Mouse (Mus musculus) adrenal gland, postnatal 4 days (tissue): Measurements from ENCODE around the gene Bahd1. TPM values are rescaled to one million over a fixed set of nuclear protein-coding genes. Genes with fewer than 3 reads are reported as not detected.

Experiments used
- DNase-seq, 2 experiments: peaks; one replicate each; pipeline ENCODE4 v3.0.0; 2021 to 2022; ENCODE audit warnings: low spot score in 2 of 2, mixed read lengths in 2 of 2
- total RNA-seq, 2 experiments: library from RNA; stranded (reverse); gene quantifications; 2 replicates each; pipeline ENCODE4 v1.2.3; 2021

Bahd1 gene
- total RNA-seq, 2 experiments from 2014 or later, result 51.5 to 54.1 TPM

GRCm38 (mm10) chr2:118897808-118898207, 2.4 kb upstream of the Bahd1 start:
- no peak for DNase-seq

- DNase-seq, result no peak
These were observed 1.4 kb upstream of the Bahd1 start for GRCm38 (mm10) chr2:118898771-118899170.

DNA sequence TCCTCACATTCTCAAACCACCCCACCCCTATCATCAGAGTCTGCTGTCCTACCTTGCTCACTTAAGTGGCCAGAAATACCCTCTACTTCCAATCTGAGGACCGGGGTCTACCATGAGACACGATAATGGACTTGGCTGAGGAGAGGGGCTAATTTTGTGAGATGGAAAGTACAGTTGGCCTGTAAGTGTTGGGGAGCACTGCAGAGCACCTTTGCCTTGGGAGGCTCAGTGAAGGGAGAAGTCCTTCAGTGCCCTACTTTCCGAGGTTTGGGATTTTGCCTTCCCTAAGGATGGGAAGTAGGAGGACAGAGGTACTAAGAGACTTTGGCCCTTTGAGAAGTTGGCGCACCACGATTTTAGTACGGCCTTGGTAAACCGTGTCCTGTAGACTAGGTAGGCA, 871 bp upstream of the Bahd1 start:
- no peak for DNase-seq

- DNase-seq, result no peak
These were observed 606 bp downstream of the Bahd1 start for GRCm38 (mm10) chr2:118900826-118901140.

DNA sequence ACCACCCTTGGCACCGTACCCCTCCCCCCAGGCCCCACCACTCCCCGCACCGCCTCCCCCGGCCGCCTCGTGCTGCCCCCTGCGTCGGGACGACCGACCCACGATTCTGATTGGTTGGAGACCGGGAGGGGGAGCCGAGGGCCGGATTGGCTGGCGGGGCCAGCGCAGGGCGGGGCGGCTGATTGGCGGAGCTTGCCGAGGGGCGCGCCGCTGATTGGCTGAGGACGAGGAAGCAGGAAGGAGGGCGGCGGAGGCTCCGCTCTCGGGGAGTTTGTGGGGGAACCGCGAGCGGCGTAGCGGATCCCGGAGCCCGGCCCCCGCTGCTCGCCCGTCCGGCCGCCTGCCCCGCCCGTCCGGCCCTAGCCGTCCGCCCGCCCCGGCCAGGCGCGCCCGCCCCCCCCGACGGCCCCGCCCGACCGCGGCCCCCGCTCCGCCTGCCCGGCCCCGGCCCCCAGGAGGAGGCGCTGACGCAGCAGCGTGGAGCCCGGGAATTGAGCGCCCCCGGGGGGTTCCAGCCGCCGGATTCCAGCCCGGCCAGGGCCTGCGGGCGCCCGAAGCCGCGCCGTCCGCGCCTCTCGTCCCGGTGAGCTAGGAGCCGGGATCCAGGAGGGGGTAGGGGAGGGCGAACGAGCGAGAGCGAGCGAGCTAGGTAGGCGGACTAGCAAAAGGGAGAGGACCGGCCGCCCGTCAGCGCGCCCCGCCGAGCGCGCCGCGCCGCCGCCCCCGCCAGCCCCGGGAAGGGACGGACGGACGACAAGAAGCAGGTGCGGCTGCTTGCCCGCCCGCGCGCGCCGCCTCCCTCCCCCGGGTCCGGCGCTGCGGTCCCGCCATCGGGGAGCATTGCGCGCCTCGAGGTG, 1.2 kb downstream of the Bahd1 start:
- DNase-seq, result peak; percentile 96 to 98

- peak; percentile 45 to 56 for DNase-seq
These were observed 2.2 kb downstream of the Bahd1 start for GRCm38 (mm10) chr2:118902051-118903025.

DNA sequence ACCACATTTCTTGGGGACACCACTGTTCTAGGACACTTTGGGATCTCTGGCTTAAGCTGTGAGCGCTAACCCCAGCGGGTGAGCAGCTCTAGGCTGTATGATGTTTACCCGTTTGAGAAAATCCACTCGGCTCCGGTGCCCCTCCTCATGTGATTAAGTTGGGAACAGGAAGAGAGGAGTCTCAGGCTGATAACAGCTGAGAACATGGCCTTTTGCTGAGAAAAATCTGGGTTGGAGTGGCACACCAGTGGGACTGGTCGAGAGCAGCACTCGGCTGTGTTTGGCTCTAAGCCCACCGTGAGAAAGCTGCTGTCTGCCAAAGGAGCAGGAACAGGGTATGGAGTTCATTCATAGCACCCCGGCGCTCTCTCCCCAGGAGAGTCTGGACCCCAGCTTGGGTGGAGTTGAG, 3.2 kb downstream of the Bahd1 start:
- DNase-seq, result no peak

GRCm38 (mm10) chr2:118905433-118906117, 5.4 kb downstream of the Bahd1 start:
- DNase-seq, result no peak

GRCm38 (mm10) chr2:118906118-118906492, 5.9 kb downstream of the Bahd1 start:
- DNase-seq, result no peak

- DNase-seq, result no peak
These were observed 7.6 kb downstream of the Bahd1 start for GRCm38 (mm10) chr2:118907781-118908180.

GRCm38 (mm10) chr2:118909151-118909550, 9.0 kb downstream of the Bahd1 start:
- no peak for DNase-seq

DNA sequence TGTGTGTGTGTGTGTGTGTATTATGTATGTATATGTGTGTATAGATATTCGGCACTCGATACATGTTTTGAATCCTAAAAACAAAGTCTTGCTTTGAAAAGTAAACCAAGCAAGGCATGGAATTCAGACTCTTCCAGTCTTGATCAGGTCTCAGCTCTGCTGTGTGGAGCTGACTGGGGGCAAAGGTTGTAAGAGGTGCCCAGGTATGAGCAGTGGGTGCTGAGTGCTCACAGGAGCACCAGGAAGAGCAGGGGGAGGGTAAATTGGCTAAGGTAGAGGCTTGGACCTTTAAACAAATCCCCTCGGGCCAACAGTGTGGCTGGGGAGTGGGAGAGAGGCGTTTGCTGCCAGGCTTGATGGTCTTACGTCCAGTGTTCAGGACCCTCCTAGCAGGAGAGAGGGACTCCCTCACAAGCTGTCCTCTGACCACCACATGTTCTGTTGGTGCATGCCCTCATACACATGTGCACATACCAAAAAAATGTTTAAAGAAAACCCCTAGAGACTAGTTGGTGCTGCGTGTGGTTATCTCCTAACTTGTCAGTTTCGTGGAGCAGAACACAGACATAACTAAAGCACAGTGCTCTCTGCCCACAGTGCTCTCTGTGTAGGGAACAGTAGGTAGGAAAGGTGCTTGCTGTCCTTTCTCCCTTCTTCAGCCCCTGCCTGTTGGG, 10.6 kb downstream of the Bahd1 start:
- no peak for DNase-seq

- no peak for DNase-seq
These were observed 12.5 kb downstream of the Bahd1 start for GRCm38 (mm10) chr2:118912706-118913105.

DNA sequence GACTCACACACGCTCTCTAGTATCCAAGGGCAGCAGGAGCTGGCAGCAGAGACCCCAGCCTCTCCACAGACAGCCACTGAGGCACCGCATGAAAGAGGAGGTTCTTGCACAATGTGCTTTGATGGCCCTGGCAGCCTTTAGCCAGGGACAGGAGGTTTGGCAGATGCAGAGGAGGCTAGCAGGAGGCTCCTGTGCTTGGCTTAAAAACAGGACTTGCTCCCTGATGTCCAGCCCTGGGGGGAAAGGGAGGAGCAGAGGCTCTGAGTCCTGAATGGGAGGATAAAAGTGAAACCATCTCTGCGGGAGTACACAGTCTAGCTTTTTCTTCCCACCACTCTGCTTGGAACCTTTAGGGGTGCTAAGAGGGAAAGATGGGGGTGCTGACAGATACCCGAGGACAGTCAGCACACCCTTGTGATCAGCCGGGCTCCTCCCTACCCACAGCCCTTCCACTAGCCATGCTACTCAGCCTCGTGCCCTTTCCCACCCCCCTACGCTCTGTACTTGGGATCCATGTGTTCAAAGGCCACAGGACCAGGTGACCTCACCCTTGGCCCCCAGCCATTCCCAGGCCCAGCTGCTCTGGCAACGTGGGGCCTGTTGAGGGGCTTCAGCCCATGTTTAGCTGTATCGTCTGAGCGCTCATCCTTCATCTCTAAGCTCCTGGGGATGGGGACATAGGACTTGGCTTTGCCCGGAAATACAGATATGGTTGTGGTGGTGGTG, 13.5 kb downstream of the Bahd1 start:
- DNase-seq, result no peak

DNA sequence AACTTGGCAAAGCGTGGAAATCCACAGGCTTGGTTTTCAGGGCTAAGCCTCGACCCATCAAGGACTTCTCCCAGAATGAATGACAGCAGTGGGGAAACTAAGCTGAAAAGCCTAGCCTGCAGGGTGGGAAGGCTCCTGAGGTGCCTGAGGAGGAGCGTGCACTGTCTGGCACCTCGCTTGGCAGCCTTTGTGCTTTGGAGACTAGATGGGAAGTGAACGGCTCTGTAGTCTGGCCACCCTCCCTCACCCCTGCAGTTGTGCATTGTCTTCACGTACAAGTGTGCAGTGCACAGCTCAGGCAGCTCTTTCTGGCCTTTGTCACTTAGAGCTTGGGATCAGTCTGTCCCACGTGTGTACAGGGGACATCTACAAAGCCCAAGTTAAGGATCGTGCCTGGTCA, 14.5 kb downstream of the Bahd1 start:
- no peak for DNase-seq

- DNase-seq, result no peak
These were observed 16.3 kb downstream of the Bahd1 start for GRCm38 (mm10) chr2:118916436-118916835.

DNA sequence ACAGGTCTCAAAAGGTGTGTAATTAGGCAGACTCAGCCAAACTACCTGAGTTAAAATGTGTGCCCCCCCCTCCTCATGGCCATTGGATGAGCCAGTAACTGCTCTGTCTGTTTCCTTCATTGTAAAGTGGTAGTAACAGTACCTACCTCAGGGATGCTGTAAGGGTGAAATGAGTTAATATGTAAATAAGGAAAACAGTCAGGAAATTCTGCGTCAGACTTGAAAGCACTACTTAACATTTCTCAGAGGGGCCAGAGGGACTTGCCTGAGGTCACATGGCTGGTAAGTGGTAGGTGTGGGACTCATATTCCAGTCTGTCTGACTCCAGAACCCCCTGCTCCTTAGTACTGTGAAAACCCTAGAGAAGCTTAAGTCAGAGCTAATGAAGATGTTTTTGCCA, 18.4 kb downstream of the Bahd1 start:
- no peak for DNase-seq

- DNase-seq, result no peak
These were observed 20.3 kb downstream of the Bahd1 start for GRCm38 (mm10) chr2:118920428-118920827.

GRCm38 (mm10) chr2:118925952-118926351, 25.8 kb downstream of the Bahd1 start:
- no peak for DNase-seq

GRCm38 (mm10) chr2:118926361-118926997, 26.3 kb downstream of the Bahd1 start, which contains the start of gene Chst14:
Chst14 (plus strand) TSS chr2:118926496.
- DNase-seq, result peak; percentile 63 to 75
